Mouse (Mus musculus) kidney, postnatal 0 days (tissue): ENCODE measurements around the gene Fbxl15. TPM values are rescaled to one million over a fixed set of nuclear protein-coding genes. Genes with fewer than 3 reads are reported as not detected.

ENCODE experiments used
- ATAC-seq: fragments of 200-750 bp; cut with Nextera tagmentation; replicated peaks from 2 replicates; pipeline ENCODE4 v1.8.0; 2017; ENCODE audit warnings: low read depth, moderate number of reproducible peaks, moderate TSS enrichment, moderate library complexity; ENCODE audit not compliant: low FRiP score
- DNase-seq: peaks from one replicate; pipeline ENCODE4 v3.0.0-alpha.2; 2016; ENCODE audit warnings: low spot score
- H3K27ac ChIP-seq: fragments of 300-500 bp; sonication (generic); 2 replicates; pipeline ENCODE4 v1.5.1; 2014; ENCODE audit warnings: mild to moderate bottlenecking
- H3K27me3 ChIP-seq: fragments of 300-500 bp; sonication (generic); 2 replicates; pipeline ENCODE4 v1.6.1; 2014; ENCODE audit warnings: low read length, mixed read lengths; ENCODE audit not compliant: insufficient read depth
- H3K36me3 ChIP-seq: fragments of 300-500 bp; sonication (generic); 2 replicates; pipeline ENCODE4 v1.6.1; 2014; ENCODE audit warnings: low read length, mixed read lengths; ENCODE audit not compliant: insufficient read depth
- H3K4me1 ChIP-seq: fragments of 300-500 bp; sonication (generic); replicated peaks from 2 replicates; pipeline ENCODE4 v1.6.1; 2014; ENCODE audit warnings: antibody characterized with exemption, low read length, mixed read lengths; ENCODE audit not compliant: insufficient read depth
- H3K4me2 ChIP-seq: fragments of 300-500 bp; sonication (generic); 2 replicates; pipeline ENCODE4 v1.6.1; 2014; ENCODE audit warnings: mild to moderate bottlenecking, low read length, moderate library complexity, mixed read lengths
- H3K4me3 ChIP-seq: fragments of 300-500 bp; sonication (generic); replicated peaks from 2 replicates; pipeline ENCODE4 v1.5.1; 2014; ENCODE audit warnings: low read depth, low read length
- H3K9ac ChIP-seq: fragments of 300-500 bp; sonication (generic); 2 replicates; pipeline ENCODE4 v1.6.1; 2014; ENCODE audit warnings: low read depth, low read length
- H3K9me3 ChIP-seq: fragments of 300-500 bp; sonication (generic); replicated peaks from 2 replicates; pipeline ENCODE4 v1.6.1; 2016; ENCODE audit warnings: low read length, inconsistent platforms, mixed read lengths
- CTCF ChIP-seq: IDR thresholded peaks from 2 replicates; pipeline ENCODE4 v1.5.1; 2016; ENCODE audit warnings: antibody characterized with exemption, low read depth, mild to moderate bottlenecking, moderate library complexity
- WGBS: fragments of 180-500 bp; shearing (Covaris S2); extraction: QIAGEN DNeasy Blood & Tissue Kit; methylation state at CpG from one replicate; pipeline ENCODE4 v1.1.7; 2014; 5-methylcytosine and 5-hydroxymethylcytosine counted together
- polyA plus RNA-seq: library from polyadenylated mRNA; unstranded; fragments of >200 nt; fragmentation: Nextera tagmentation; extraction: Ambion mirVana; gene quantifications from 2 replicates; pipeline ENCODE4 v1.2.1, GENCODE M21; 2015

Fbxl15 gene
- polyA plus RNA-seq, 1 experiment from 2014 or later: 33.8 TPM

- H3K4me2 ChIP-seq: no peak overlapping the region
- H3K9me3 ChIP-seq: no peaks in the 10 kb centered on the region
- no peak for ATAC-seq
- H3K9ac ChIP-seq: no peak overlapping the region
- H3K27me3 ChIP-seq: peaks cover 49% of the 10 kb centered on the region
- TF ChIP-seq CTCF: no peak
- WGBS: 60% methylated on average over 11 of the region's 11 CpGs
- H3K4me1 ChIP-seq: peaks cover 14% of the 10 kb centered on the region
- no peaks in the 10 kb centered on the region for H3K36me3 ChIP-seq
- H3K27ac ChIP-seq: no peak overlapping the region
- DNase-seq: no peak
- no peak overlapping the region for H3K4me3 ChIP-seq
These were observed 5.6 kb upstream of the Fbxl15 start for GRCm38 (mm10) chr19:46322144-46322995.

- no peak overlapping the region for H3K4me2 ChIP-seq
- no peaks in the 10 kb centered on the region for H3K36me3 ChIP-seq
- DNase-seq (no peak), ATAC-seq (no peak)
- WGBS: 68% methylated on average over 13 of the region's 13 CpGs
- H3K27me3 ChIP-seq: peaks cover 43% of the 10 kb centered on the region
- TF ChIP-seq CTCF: no peak
- H3K9ac ChIP-seq: no peak overlapping the region
- H3K4me3 ChIP-seq: no peak overlapping the region
- peaks cover 10% of the 10 kb centered on the region; the same call in 1 of the 2 replicates for H3K4me1 ChIP-seq
- no peak overlapping the region for H3K27ac ChIP-seq
- H3K9me3 ChIP-seq: no peaks in the 10 kb centered on the region
These were observed 4.9 kb upstream of the Fbxl15 start for GRCm38 (mm10) chr19:46322996-46323572.

- Histone ChIP-seq H3K4me2 (no peak overlapping the region), H3K9ac (no peak overlapping the region), H3K36me3 (no peaks in the 10 kb centered on the region), H3K4me1 (peaks cover 9% of the 10 kb centered on the region; the same call in 1 of the 2 replicates), H3K27ac (no peak overlapping the region), H3K4me3 (no peak overlapping the region), H3K9me3 (no peaks in the 10 kb centered on the region), H3K27me3 (peaks cover 37% of the 10 kb centered on the region)
- TF ChIP-seq CTCF: no peak
- DNase-seq: no peak
- ATAC-seq: no peak
- 53% methylated on average over 5 of the region's 5 CpGs for WGBS
These were observed 4.3 kb upstream of the Fbxl15 start for GRCm38 (mm10) chr19:46323716-46324115.

- H3K4me3 ChIP-seq: no peak overlapping the region
- H3K9me3 ChIP-seq: no peaks in the 10 kb centered on the region
- no peak overlapping the region for H3K27ac ChIP-seq
- DNase-seq (no peak), ATAC-seq (no peak)
- peaks cover 14% of the 10 kb centered on the region for H3K4me1 ChIP-seq
- no peak overlapping the region for H3K9ac ChIP-seq
- WGBS: 61% methylated on average over 11 of the region's 11 CpGs
- H3K4me2 ChIP-seq: no peak overlapping the region
- no peak for TF ChIP-seq CTCF
- peaks cover 32% of the 10 kb centered on the region for H3K27me3 ChIP-seq
- no peaks in the 10 kb centered on the region for H3K36me3 ChIP-seq
These were observed 3.6 kb upstream of the Fbxl15 start for GRCm38 (mm10) chr19:46324366-46324765.

GRCm38 (mm10) chr19:46324918-46325317 lies 3.1 kb upstream of the Fbxl15 start:
- Histone ChIP-seq H3K4me2 (no peak overlapping the region), H3K9me3 (no peaks in the 10 kb centered on the region), H3K4me1 (peaks cover 19% of the 10 kb centered on the region), H3K4me3 (no peak overlapping the region), H3K27ac (no peak overlapping the region), H3K9ac (no peak overlapping the region), H3K36me3 (no peaks in the 10 kb centered on the region), H3K27me3 (peaks cover 26% of the 10 kb centered on the region)
- DNase-seq: no peak
- 64% methylated on average over 5 of the region's 5 CpGs for WGBS
- no peak for ATAC-seq
- TF ChIP-seq CTCF: no peak

- H3K4me1 ChIP-seq: peaks cover 19% of the 10 kb centered on the region
- H3K27ac ChIP-seq: no peak overlapping the region
- H3K9ac ChIP-seq: no peak overlapping the region
- 3% methylated on average over 29 of the region's 29 CpGs for WGBS
- H3K4me3 ChIP-seq: no peak overlapping the region
- peaks cover 7% of the 10 kb centered on the region for H3K36me3 ChIP-seq
- ATAC-seq (no peak), DNase-seq (no peak)
- H3K27me3 ChIP-seq: peaks cover 25% of the 10 kb centered on the region
- H3K9me3 ChIP-seq: no peaks in the 10 kb centered on the region
- TF ChIP-seq CTCF: no peak
- H3K4me2 ChIP-seq: peak overlapping the region; percentile 89; the same call in 1 of the 2 replicates
These were observed 1.8 kb upstream of the Fbxl15 start for GRCm38 (mm10) chr19:46326019-46326755.
